Mouse (Mus musculus) lung, adult 18-20 months (tissue): ENCODE results near the gene Lrmp.

Experiments
- DNase-seq, 2 experiments: peaks; one replicate each; pipeline ENCODE4 v3.0.0; 2022; ENCODE audit warnings: mixed read lengths in 2 of 2

The Lrmp gene

DNA sequence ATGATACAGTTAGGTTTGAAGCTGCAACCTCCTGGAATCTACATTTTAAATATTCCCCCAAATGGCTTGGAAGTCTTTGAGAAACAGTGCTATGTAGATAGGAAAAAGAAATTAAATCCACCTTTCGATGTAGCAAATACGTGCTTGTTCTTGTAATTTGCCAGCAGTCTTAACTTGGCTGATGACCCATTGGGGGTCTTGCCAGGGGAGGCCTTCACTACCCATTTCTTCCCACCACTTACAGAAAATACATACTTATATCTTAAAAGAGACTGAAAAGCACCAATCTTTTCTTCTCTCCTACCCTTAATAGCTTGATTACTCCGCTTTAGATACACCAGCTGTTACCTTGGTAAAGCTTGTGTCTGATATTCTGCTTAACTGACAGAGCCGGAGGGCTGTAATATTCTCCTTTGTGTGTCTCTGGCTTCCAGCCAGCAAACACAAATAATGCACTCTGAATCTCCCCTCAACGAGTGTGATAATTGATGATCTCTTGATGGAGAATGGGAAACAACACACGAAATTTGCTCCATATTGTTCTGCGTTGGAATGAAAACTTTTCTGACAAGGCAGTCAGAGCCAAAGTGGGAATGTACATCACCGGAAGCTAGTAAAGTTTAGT lies 94.7 kb downstream of the Lrmp start:
- no peak for DNase-seq

DNA sequence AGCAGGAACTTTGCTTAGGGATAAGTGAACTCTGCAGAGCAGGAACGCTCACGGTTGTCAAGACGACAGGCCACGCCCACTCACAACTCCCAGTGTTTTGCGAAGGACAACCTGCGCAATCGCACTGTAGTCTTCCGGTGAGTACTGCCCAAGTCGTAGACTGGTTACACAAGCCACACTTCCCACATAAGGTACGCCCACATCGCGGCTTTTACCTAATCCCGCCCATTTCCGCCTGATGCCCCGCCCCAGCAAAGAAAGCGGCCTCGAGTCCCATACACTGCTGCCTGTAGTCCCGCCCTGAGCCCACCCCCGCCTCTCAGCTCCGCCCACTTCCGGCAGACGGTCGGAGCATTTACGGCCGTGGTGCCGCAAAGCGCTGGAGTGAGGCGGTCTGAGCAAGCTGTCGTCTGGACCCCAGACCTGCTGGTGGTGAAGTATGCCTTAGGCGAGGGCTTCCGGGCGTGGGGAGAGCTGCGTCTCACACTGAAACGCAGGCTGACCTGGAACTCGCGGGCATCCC lies 95.4 kb downstream of the Lrmp start, which contains the start of the genes Casc1 and Etfrf1:
Gene Casc1 (minus strand): TSS at position 190 of the 523 bp plus-strand sequence.
Gene Etfrf1 (plus strand): TSS at position 319 of the 523 bp plus-strand sequence.
- peak; percentile 100 for DNase-seq

DNA sequence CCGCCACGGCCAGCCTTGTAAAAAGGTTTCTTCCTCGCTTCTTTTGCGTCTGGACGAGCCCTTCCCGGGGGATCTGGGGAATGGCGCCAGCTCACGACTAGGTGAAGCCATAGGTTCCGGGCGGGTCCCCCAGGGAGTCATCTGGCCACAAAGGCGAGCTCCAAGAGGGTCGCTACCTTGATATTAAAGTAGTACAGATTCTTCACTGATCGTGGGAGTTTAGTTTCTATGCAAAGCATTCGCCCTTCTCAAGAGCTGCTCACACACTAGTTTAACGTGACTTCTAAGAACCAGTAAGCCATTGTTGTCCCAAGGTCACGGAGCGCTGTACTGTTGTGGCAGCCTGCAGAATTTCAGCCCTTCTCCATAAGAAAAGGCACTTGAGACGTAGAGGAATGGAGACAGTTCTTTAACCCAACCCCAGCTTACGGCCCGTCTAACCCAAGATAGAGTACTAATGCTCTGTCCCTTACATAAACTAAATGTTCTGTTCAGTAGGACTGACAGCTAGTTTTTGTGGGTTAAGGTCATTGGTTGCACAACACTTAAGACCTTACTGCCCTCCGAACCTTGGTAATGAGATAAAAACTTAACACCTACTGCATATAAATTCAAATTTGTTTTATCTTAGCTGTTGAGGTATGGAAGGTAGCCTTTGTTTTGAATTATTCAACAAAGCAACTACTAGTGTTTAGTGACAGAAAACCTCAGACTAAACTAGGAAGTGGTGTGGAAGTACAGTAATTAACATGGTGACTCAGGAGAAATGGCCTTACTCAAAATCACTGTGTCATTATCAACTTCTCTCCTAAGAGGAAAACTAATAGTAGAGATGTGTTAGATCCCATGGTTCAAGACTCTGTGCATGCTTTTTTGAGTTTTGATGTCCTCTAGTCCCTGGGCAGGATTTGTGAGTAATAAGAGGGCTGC lies 96.2 kb downstream of the Lrmp start:
- DNase-seq = no peak

DNA sequence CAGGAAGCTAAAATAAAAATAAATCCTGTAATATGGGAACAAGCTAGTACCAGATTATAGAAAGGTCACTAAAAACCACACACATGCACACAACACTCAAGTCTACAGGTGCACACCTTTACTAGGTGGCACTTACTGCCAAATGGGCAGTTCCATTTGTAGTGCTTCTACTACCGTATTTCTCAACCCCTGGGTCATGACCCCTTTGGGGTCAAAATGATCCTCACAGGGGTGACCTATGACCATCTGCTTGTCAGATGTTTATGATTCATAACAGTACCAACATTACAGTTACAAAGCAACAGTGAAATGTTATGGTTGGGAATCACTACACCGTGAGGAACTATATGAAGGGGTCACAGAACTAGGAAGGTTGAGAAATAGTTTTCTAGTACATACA lies 98.5 kb downstream of the Lrmp start:
- DNase-seq = no peak

DNA sequence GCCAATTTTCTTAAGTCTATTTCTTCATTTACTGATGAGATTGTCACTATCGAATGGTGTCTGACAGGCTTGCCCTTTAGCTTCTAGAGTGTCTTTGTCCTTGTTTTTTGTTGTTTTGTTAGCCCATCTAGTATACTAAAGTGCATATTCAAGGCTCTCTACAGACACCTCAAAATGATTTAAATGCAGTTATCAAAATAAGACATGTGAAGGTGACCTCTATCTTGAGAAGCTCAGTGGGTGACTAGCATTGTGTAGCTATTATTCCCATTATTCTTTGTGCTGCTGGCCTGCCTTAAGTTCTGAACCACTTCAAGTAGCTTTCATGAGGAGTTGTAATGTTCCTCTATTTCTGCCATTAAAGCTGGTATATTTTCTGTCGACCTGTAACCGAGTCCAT lies 100.4 kb downstream of the Lrmp start:
- DNase-seq = no peak

DNA sequence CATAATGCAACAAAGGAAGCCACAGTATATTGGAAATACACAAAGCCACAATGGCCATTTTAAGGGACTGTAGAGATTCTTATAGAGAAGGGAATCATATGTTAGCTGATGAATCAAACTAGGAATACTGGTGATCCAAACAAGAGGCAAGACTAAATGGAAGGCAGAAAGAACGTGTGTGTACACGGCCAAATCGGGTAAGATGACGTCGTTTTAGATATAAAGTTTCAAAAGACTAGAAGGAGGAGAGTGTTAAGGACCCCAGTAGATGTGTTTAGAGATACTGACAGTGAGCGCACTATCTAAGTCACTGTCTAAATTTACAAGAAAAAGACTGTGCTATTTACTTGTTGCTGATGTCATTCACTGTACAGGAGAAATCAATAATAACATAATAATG lies 108.8 kb downstream of the Lrmp start:
- no peak for DNase-seq
